Mouse (Mus musculus) small intestine, adult 2 months (tissue): ENCODE measurements at regions not wholly inside any gene's neighbourhood (a gene's known extent, or its start where the extent isn't known, plus 50 kb on each side); places are given as distances from the start of the nearest gene placed in this dataset.

ENCODE experiments used
- CTCF ChIP-seq: fragments of 200-500 bp; IDR thresholded peaks from 2 replicates; pipeline ENCODE4 v1.5.1; 2012; ENCODE audit warnings: low read depth, mild to moderate bottlenecking, control low read depth, inconsistent platforms, low read length, moderate library complexity, mixed read lengths; ENCODE audit not compliant: insufficient replicate concordance, insufficient read length; ENCODE audit errors: extremely low read depth
- POLR2A ChIP-seq: fragments of 200-500 bp; IDR thresholded peaks from 2 replicates; pipeline ENCODE4 v1.6.1; 2012; ENCODE audit warnings: low read depth, mild to moderate bottlenecking, control low read depth, inconsistent platforms, low read length, moderate library complexity

GRCm38 (mm10) chr12:26145085-26145714 lies 269.9 kb downstream of the Rnf144a start:
- TF ChIP-seq POLR2A = no peak
- TF ChIP-seq CTCF = no peak
